Mouse (Mus musculus): ENCODE data around the gene Phf21b.
A peak's percentile ranks its signal among the peaks of the same experiment; 100 is the strongest.

Gene Phf21b

GRCm38 (mm10) chr15:84846216-84846615 lies 9.6 kb downstream of the Phf21b start:
- DNase-seq (ENCODE audit: low read depth, low spot score), result no peak

- DNase-seq (ENCODE audit: low read depth, low spot score), result no peak
Measured at GRCm38 (mm10) chr15:84844831-84845230, 11.0 kb downstream of the Phf21b start.

GRCm38 (mm10) chr15:84843034-84843433 lies 12.8 kb downstream of the Phf21b start:
- no peak for DNase-seq (ENCODE audit: low read depth, low spot score)

- no peak for DNase-seq (ENCODE audit: low read depth, low spot score)
Measured at GRCm38 (mm10) chr15:84841925-84842821, 13.7 kb downstream of the Phf21b start.

- peak; percentile 16 for DNase-seq (ENCODE audit: low read depth, low spot score)
Measured at GRCm38 (mm10) chr15:84840560-84840959, 15.3 kb downstream of the Phf21b start.

- DNase-seq (ENCODE audit: low read depth, low spot score), result no peak
Measured at GRCm38 (mm10) chr15:84839521-84839920, 16.3 kb downstream of the Phf21b start.

- no peak for DNase-seq (ENCODE audit: low read depth, low spot score)
Measured at GRCm38 (mm10) chr15:84837896-84838295, 18.0 kb downstream of the Phf21b start.

GRCm38 (mm10) chr15:84829416-84829815 lies 26.4 kb downstream of the Phf21b start:
- peak; percentile 67 for DNase-seq (ENCODE audit: low read depth, low spot score)

- no peak for DNase-seq (ENCODE audit: low read depth, low spot score)
Measured at GRCm38 (mm10) chr15:84828603-84829002, 27.2 kb downstream of the Phf21b start.

- DNase-seq (ENCODE audit: low read depth, low spot score), result no peak
Measured at GRCm38 (mm10) chr15:84823086-84823485, 32.8 kb downstream of the Phf21b start.

- no peak for DNase-seq (ENCODE audit: low read depth, low spot score)
Measured at GRCm38 (mm10) chr15:84820811-84821210, 35.0 kb downstream of the Phf21b start.

- no peak for DNase-seq (ENCODE audit: low read depth, low spot score)
Measured at GRCm38 (mm10) chr15:84818284-84818683, 37.6 kb downstream of the Phf21b start.

GRCm38 (mm10) chr15:84817589-84817988 lies 38.3 kb downstream of the Phf21b start:
- DNase-seq (ENCODE audit: low read depth, low spot score), result no peak

GRCm38 (mm10) chr15:84815171-84815570 lies 40.7 kb downstream of the Phf21b start:
- DNase-seq (ENCODE audit: low read depth, low spot score), result no peak

GRCm38 (mm10) chr15:84812831-84813357 lies 43.0 kb downstream of the Phf21b start:
- DNase-seq (ENCODE audit: low read depth, low spot score), result no peak

GRCm38 (mm10) chr15:84811126-84811525 lies 44.7 kb downstream of the Phf21b start:
- no peak for DNase-seq (ENCODE audit: low read depth, low spot score)

GRCm38 (mm10) chr15:84809275-84809952 lies 46.4 kb downstream of the Phf21b start:
- DNase-seq (ENCODE audit: low read depth, low spot score), result no peak

GRCm38 (mm10) chr15:84803685-84804084 lies 52.2 kb downstream of the Phf21b start:
- peak; percentile 27 for DNase-seq (ENCODE audit: low read depth, low spot score)

- DNase-seq (ENCODE audit: low read depth, low spot score), result no peak
Measured at GRCm38 (mm10) chr15:84800132-84800531, 55.7 kb downstream of the Phf21b start.

- no peak for DNase-seq (ENCODE audit: low read depth, low spot score)
Measured at GRCm38 (mm10) chr15:84793649-84794048, 62.2 kb downstream of the Phf21b start.

- DNase-seq (ENCODE audit: low read depth, low spot score), result no peak
Measured at GRCm38 (mm10) chr15:84787161-84787560, 68.7 kb downstream of the Phf21b start.

GRCm38 (mm10) chr15:84784812-84785211 lies 71.0 kb downstream of the Phf21b start:
- DNase-seq (ENCODE audit: low read depth, low spot score), result no peak

Measured in CD4-positive helper T cell, adult 2 months (primary cell).